Mouse (Mus musculus) midbrain, embryonic 16.5 days (tissue): ENCODE data around the gene Tmem81. TPM values are rescaled to one million over a fixed set of nuclear protein-coding genes. Genes with fewer than 3 reads are reported as not detected.

ENCODE experiments used
- ATAC-seq: fragments of 200-750 bp; cut with Nextera tagmentation; 2 replicates; pipeline ENCODE4 v1.8.0; 2017; ENCODE audit warnings: moderate TSS enrichment
- H3K27ac ChIP-seq: fragments of 300-500 bp; sonication (generic); 2 replicates; pipeline ENCODE4 v1.5.1; 2014; ENCODE audit warnings: mild to moderate bottlenecking, low read length, mixed read lengths
- H3K27me3 ChIP-seq: fragments of 300-500 bp; sonication (generic); 2 replicates; pipeline ENCODE4 v1.6.1; 2014; ENCODE audit warnings: low read depth, low read length, mixed read lengths; ENCODE audit not compliant: control insufficient read depth, insufficient read depth
- H3K36me3 ChIP-seq: fragments of 300-500 bp; sonication (generic); 2 replicates; pipeline ENCODE4 v1.6.1; 2014; ENCODE audit warnings: mild to moderate bottlenecking, low read length, moderate library complexity, mixed read lengths; ENCODE audit not compliant: control insufficient read depth, insufficient read depth
- H3K4me1 ChIP-seq: fragments of 300-500 bp; sonication (generic); 2 replicates; pipeline ENCODE4 v1.6.1; 2014; ENCODE audit warnings: mild to moderate bottlenecking, low read length, mixed read lengths; ENCODE audit not compliant: control insufficient read depth, insufficient read depth
- H3K4me2 ChIP-seq: fragments of 300-500 bp; sonication (generic); 2 replicates; pipeline ENCODE4 v1.6.1; 2014; ENCODE audit warnings: mild to moderate bottlenecking, low read length, mixed read lengths
- H3K4me3 ChIP-seq: fragments of 300-500 bp; sonication (generic); 2 replicates; pipeline ENCODE4 v1.5.1; 2014; ENCODE audit warnings: low read depth, mild to moderate bottlenecking, low read length, moderate library complexity, mixed read lengths
- H3K9ac ChIP-seq: fragments of 300-500 bp; sonication (generic); 2 replicates; pipeline ENCODE4 v1.6.1; 2014; ENCODE audit warnings: low read depth, low read length, mixed read lengths
- H3K9me3 ChIP-seq: fragments of 300-500 bp; sonication (generic); replicated peaks from 2 replicates; pipeline ENCODE4 v1.6.1; 2014; ENCODE audit warnings: mild to moderate bottlenecking, low read length, mixed read lengths; ENCODE audit not compliant: control insufficient read depth, poor library complexity, severe bottlenecking
- WGBS: fragments of 180-500 bp; shearing (Covaris S2); extraction: QIAGEN DNeasy Blood & Tissue Kit; methylation state at CpG from one replicate; pipeline ENCODE4 v1.1.7; 2014; 5-methylcytosine and 5-hydroxymethylcytosine counted together
- polyA plus RNA-seq: library from polyadenylated mRNA; unstranded; fragments of >200 nt; fragmentation: Nextera tagmentation; extraction: Ambion mirVana; gene quantifications from 2 replicates; pipeline ENCODE4 v1.2.1, GENCODE M21; 2015

The Tmem81 gene
- polyA plus RNA-seq, 1 experiment from 2014 or later, result 1.3 TPM

- Histone ChIP-seq H3K9me3 (no peaks in the 10 kb centered on the region), H3K9ac (peak overlapping the region; percentile 62), H3K36me3 (peaks cover 17% of the 10 kb centered on the region), H3K4me3 (no peak overlapping the region), H3K4me1 (peaks cover 13% of the 10 kb centered on the region), H3K27ac (peak overlapping the region; percentile 82), H3K4me2 (0 out of 2 replicates have a peak overlapping the region, but pooled peaks have one; percentile 15), H3K27me3 (no peaks in the 10 kb centered on the region)
- ATAC-seq, result peak; percentile 78
- WGBS, result 5% methylated on average over 10 of the region's 10 CpGs
Observed at GRCm38 (mm10) chr1:132525832-132526231, 19.8 kb downstream of the Tmem81 start.

- H3K4me1 ChIP-seq, result peaks cover 16% of the 10 kb centered on the region
- peaks cover 15% of the 10 kb centered on the region for H3K36me3 ChIP-seq
- H3K27ac ChIP-seq, result no peak overlapping the region
- no peak for ATAC-seq
- no peak overlapping the region for H3K4me3 ChIP-seq
- H3K4me2 ChIP-seq, result no peak overlapping the region
- no peak overlapping the region for H3K9ac ChIP-seq
- H3K9me3 ChIP-seq, result no peaks in the 10 kb centered on the region
- 94% methylated on average over 13 of the region's 13 CpGs for WGBS
- no peaks in the 10 kb centered on the region for H3K27me3 ChIP-seq
Observed at GRCm38 (mm10) chr1:132528071-132528470, 22.0 kb downstream of the Tmem81 start.

- 91% methylated on average over 19 of the region's 19 CpGs for WGBS
- H3K4me2 ChIP-seq, result no peak overlapping the region
- ATAC-seq, result no peak
- no peak overlapping the region for H3K27ac ChIP-seq
- H3K4me3 ChIP-seq, result no peak overlapping the region
- no peaks in the 10 kb centered on the region for H3K9me3 ChIP-seq
- no peaks in the 10 kb centered on the region for H3K27me3 ChIP-seq
- peaks cover 13% of the 10 kb centered on the region for H3K36me3 ChIP-seq
- H3K9ac ChIP-seq, result no peak overlapping the region
- H3K4me1 ChIP-seq, result peaks cover 21% of the 10 kb centered on the region
Observed at GRCm38 (mm10) chr1:132528647-132529334, 22.8 kb downstream of the Tmem81 start.

GRCm38 (mm10) chr1:132530631-132531191, 24.7 kb downstream of the Tmem81 start:
- peak; percentile 30; the same call in 1 of the 2 replicates for ATAC-seq
- H3K27ac ChIP-seq, result no peak overlapping the region
- H3K36me3 ChIP-seq, result peaks cover 9% of the 10 kb centered on the region; the same call in 1 of the 2 replicates
- H3K9me3 ChIP-seq, result no peaks in the 10 kb centered on the region
- WGBS, result 3% methylated on average over 5 of the region's 5 CpGs
- no peak overlapping the region for H3K4me2 ChIP-seq
- H3K4me3 ChIP-seq, result no peak overlapping the region
- H3K27me3 ChIP-seq, result no peaks in the 10 kb centered on the region
- peaks cover 31% of the 10 kb centered on the region for H3K4me1 ChIP-seq
- H3K9ac ChIP-seq, result no peak overlapping the region

- WGBS, result 74% methylated on average over 9 of the region's 9 CpGs
- Histone ChIP-seq H3K36me3 (peaks cover 9% of the 10 kb centered on the region; the same call in 1 of the 2 replicates), H3K9me3 (no peaks in the 10 kb centered on the region), H3K27me3 (no peaks in the 10 kb centered on the region), H3K4me2 (no peak overlapping the region), H3K4me3 (no peak overlapping the region), H3K9ac (no peak overlapping the region), H3K4me1 (peaks cover 23% of the 10 kb centered on the region), H3K27ac (no peak overlapping the region)
- ATAC-seq, result no peak
Observed at GRCm38 (mm10) chr1:132532521-132532920, 26.5 kb downstream of the Tmem81 start.

GRCm38 (mm10) chr1:132533840-132534239, 27.8 kb downstream of the Tmem81 start:
- ATAC-seq, result no peak
- H3K4me3 ChIP-seq, result no peak overlapping the region
- no peaks in the 10 kb centered on the region for H3K27me3 ChIP-seq
- H3K27ac ChIP-seq, result 0 out of 2 replicates have a peak overlapping the region, but pooled peaks have one; percentile 24
- WGBS, result 6% methylated on average over 8 of the region's 8 CpGs
- H3K4me1 ChIP-seq, result peaks cover 23% of the 10 kb centered on the region
- H3K9ac ChIP-seq, result peak overlapping the region; percentile 8; the same call in 1 of the 2 replicates
- H3K4me2 ChIP-seq, result 0 out of 2 replicates have a peak overlapping the region, but pooled peaks have one; percentile 1
- H3K9me3 ChIP-seq, result no peaks in the 10 kb centered on the region
- H3K36me3 ChIP-seq, result peaks cover 4% of the 10 kb centered on the region; the same call in 1 of the 2 replicates

- no peak for ATAC-seq
- WGBS, result 95% methylated on average over 4 of the region's 4 CpGs
- peaks cover 23% of the 10 kb centered on the region for H3K4me1 ChIP-seq
Observed at GRCm38 (mm10) chr1:132535541-132535940, 29.5 kb downstream of the Tmem81 start.

GRCm38 (mm10) chr1:132536416-132536815, 30.4 kb downstream of the Tmem81 start:
- Histone ChIP-seq H3K27ac (no peak overlapping the region), H3K4me2 (no peak overlapping the region)
- ATAC-seq, result no peak

More at GRCm38 (mm10) chr1:132535541-132535940, 29.5 kb downstream of the Tmem81 start:
- Histone ChIP-seq H3K9ac (no peak overlapping the region), H3K4me3 (no peak overlapping the region), H3K36me3 (no peaks in the 10 kb centered on the region), H3K27ac (no peak overlapping the region), H3K9me3 (no peaks in the 10 kb centered on the region), H3K4me2 (no peak overlapping the region), H3K27me3 (no peaks in the 10 kb centered on the region)

GRCm38 (mm10) chr1:132537736-132538135, 31.7 kb downstream of the Tmem81 start:
- Histone ChIP-seq H3K4me3 (no peak overlapping the region), H3K4me2 (no peak overlapping the region), H3K9ac (no peak overlapping the region), H3K27me3 (no peaks in the 10 kb centered on the region), H3K4me1 (peaks cover 33% of the 10 kb centered on the region), H3K36me3 (no peaks in the 10 kb centered on the region), H3K27ac (no peak overlapping the region), H3K9me3 (no peaks in the 10 kb centered on the region)
- WGBS, result 58% methylated on average over 5 of the region's 5 CpGs
- ATAC-seq, result no peak

More at GRCm38 (mm10) chr1:132536416-132536815, 30.4 kb downstream of the Tmem81 start:
- no peak overlapping the region for H3K9ac ChIP-seq
- 86% methylated on average over 3 of the region's 3 CpGs for WGBS
- no peak overlapping the region for H3K4me3 ChIP-seq
- H3K27me3 ChIP-seq, result no peaks in the 10 kb centered on the region
- no peaks in the 10 kb centered on the region for H3K9me3 ChIP-seq
- H3K4me1 ChIP-seq, result peaks cover 21% of the 10 kb centered on the region
- no peaks in the 10 kb centered on the region for H3K36me3 ChIP-seq
